Mouse (Mus musculus) cerebellum, adult 2 months (tissue): Measurements from ENCODE around the gene Ctc1. TPM values are rescaled to one million over a fixed set of nuclear protein-coding genes. Genes with fewer than 3 reads are reported as not detected.

Source experiments
- DNase-seq, 2 experiments: peaks; one replicate each; pipeline ENCODE4 v3.0.0; 2021
- H3K27ac ChIP-seq: fragments of 200-500 bp; 2 replicates; pipeline ENCODE4 v1.5.1; 2012; ENCODE audit warnings: low read length, control low read depth, inconsistent platforms; ENCODE audit not compliant: insufficient read depth
- H3K27me3 ChIP-seq: fragments of 200-500 bp; 2 replicates; pipeline ENCODE4 v1.6.1; 2012; ENCODE audit warnings: inconsistent platforms, mild to moderate bottlenecking, low read length, moderate library complexity; ENCODE audit not compliant: control insufficient read depth, insufficient read depth
- H3K4me1 ChIP-seq: fragments of 200-500 bp; 2 replicates; pipeline ENCODE4 v1.6.1; 2011; ENCODE audit warnings: low read length; ENCODE audit not compliant: control insufficient read depth, insufficient read depth
- H3K4me3 ChIP-seq: fragments of 200-500 bp; replicated peaks from 2 replicates; pipeline ENCODE3; 2011; ENCODE audit warnings: mild to moderate bottlenecking, low read depth, low read length, control low read depth; ENCODE audit not compliant: insufficient read depth
- CTCF ChIP-seq: fragments of 200-500 bp; IDR thresholded peaks from 2 replicates; pipeline ENCODE4 v1.5.1; 2011; ENCODE audit warnings: low read depth, mild to moderate bottlenecking, control low read depth, low read length, moderate library complexity, borderline replicate concordance; ENCODE audit not compliant: insufficient read depth
- POLR2A ChIP-seq: fragments of 200-500 bp; IDR thresholded peaks from 2 replicates; pipeline ENCODE4 v1.6.1; 2011; ENCODE audit warnings: low read length, control low read depth, borderline replicate concordance; ENCODE audit not compliant: insufficient read depth
- WGBS: fragments of 180-500 bp; shearing (Covaris S2); methylation state at CpG from one replicate; pipeline ENCODE4 v1.1.7; 2018; 5-methylcytosine and 5-hydroxymethylcytosine counted together
- polyA plus RNA-seq: library from polyadenylated mRNA; depleted of rRNA; stranded (reverse); fragments of >200 nt; gene quantifications from 2 replicates; pipeline ENCODE4 v1.2.3, GENCODE M21; 2012

The Ctc1 gene
- polyA plus RNA-seq, 1 experiment: 46.3 TPM

DNA sequence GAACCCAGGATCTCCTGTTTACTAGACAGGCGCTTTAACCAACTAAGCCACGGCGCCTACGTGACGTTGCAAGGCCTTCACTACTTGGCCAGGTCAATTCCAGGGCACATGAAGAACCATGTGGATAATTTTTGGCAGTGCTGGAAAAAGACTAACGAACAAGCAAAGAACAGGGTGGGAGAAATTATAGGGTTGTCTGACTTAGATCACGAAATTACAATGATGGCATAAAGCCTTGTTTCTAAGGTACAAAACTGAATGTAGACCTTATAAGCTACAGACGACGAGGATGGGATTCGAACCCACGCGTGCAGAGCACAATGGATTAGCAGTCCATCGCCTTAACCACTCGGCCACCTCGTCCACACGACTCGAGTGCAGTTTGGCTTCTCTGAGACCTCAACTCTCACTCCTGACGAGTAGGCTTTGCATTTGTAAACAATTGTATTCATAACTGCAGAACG, 47.1 kb downstream of the Ctc1 start:
- peak overlapping the region; percentile 95 for H3K4me3 ChIP-seq
- no peaks in the 10 kb centered on the region for H3K27me3 ChIP-seq
- WGBS: under 1% methylated on average over 19 of the region's 19 CpGs
- DNase-seq: peak; percentile 91 to 97
- H3K4me1 ChIP-seq: peaks cover 4% of the 10 kb centered on the region; the same call in 1 of the 2 replicates
- H3K27ac ChIP-seq: no peak overlapping the region
- TF ChIP-seq POLR2A: no peak
- no peak for TF ChIP-seq CTCF

DNA sequence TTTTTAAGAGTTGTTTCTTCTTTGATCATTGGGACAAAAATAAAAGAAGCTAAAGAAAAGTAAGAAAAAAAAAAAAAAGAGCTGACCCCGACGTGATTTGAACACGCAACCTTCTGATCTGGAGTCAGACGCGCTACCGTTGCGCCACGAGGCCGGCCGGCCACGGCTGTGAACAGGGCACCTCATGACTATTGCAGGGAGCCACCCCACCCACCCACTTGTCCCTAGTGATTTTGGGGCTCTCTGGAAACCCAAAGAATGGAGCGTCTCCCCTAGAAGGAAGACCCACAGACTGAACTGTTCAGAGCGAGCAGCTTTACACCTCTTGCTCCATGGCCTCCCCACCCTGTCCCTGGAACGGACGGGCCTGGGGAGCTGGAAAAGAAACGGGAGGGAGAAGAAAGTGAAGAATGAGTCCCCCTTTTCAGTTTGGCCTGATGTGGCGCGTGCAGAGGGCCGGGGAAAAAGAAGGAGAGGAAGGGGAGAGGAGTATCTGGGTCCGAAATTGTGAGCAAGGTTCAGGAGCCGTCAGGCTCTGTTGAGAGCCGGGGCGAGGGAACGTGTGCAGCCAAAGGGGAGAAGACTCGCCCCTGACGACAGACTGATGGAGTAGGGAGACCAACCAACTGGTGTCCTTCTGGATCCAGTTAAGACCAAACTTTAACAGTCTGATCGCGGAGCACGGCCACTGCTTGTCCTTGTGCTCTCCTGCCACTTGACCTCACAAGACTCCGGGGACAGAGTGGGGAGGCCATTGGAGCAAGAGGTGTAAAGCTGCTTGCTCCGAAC, 47.9 kb downstream of the Ctc1 start:
- under 1% methylated on average over 31 of the region's 31 CpGs for WGBS
- peak; percentile 71 to 86 for DNase-seq
- H3K27ac ChIP-seq: 0 out of 2 replicates have a peak overlapping the region, but pooled peaks have one; percentile 2
- H3K4me3 ChIP-seq: peak overlapping the region; percentile 95
- 0 out of 2 replicates have a peak, but pooled peaks have one; percentile 13 for TF ChIP-seq POLR2A
- no peak for TF ChIP-seq CTCF
- no peaks in the 10 kb centered on the region for H3K27me3 ChIP-seq
- peaks cover 4% of the 10 kb centered on the region; the same call in 1 of the 2 replicates for H3K4me1 ChIP-seq

DNA sequence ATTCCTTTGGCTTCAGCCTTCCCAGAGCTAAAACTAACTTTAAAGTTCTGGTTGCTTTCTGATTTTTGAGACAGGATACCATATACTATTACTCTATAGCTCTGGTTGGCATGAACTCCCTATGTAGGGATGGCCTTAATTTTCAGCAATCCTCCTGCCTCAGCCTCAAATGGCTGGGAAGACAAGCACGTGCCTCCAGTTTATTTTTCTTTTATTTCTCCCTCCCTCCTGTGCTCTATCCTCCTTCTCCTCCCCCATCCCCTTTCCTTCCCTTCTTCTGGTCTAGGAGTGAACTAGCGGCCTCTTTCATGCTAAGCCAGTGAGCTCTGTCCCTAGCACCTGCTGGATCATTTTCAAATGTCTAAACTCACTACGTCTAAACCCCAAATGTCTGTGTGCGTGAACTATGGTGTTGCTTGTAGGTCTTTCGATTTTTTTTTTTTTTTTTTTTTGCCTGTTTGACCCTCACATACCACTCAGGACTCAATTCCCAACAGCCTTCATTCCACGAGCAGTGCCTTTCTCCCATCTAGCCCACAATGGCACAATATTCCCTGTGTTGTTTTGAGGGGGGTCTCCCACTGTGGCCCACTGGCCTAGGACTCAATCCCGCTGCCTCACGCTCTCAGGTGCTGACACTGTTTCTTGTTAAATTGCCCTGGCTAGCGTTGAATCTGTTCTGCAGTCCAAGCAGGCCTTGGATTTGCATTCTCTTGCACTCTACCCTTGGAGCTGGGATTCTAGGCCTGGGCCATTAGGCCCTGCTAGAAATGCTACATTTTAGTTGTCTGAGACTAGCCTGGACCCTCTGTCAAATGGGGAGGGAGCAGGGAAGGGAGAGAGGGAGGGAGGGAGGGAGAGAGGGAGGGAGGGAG, 48.8 kb downstream of the Ctc1 start:
- 67% methylated on average over 9 of the region's 9 CpGs for WGBS
- H3K27me3 ChIP-seq: no peaks in the 10 kb centered on the region
- no peak for DNase-seq
- TF ChIP-seq CTCF (no peak), POLR2A (no peak)
- H3K4me3 ChIP-seq: peak overlapping the region; percentile 95
- H3K27ac ChIP-seq: no peak overlapping the region
- H3K4me1 ChIP-seq: peaks cover 4% of the 10 kb centered on the region; the same call in 1 of the 2 replicates

DNA sequence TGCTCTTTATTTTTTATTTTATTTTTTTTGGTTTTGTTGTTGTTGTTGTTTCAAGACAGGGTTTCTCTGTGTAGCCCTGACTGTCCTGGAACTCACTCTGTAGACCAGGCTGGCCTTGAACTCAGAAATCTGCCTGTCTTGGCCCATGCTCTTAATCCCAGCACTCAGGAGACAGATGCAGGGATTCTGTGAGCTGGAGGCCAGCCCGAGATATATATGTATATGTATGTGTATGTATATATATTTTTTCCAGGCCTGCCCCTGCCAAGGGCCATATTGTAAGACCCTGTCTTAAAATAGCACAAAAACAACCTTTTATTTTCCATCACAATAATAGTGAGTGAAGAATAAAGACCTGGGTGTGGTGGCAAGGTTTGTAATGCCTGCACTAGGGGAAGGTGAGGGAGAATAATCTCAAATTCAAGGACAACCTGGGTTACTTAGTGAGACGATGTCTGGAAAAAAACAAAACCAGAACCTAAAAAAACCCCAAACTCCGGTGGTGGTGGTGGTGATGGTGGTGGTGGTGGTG, 49.7 kb downstream of the Ctc1 start:
- TF ChIP-seq CTCF (no peak), POLR2A (no peak)
- no peak overlapping the region for H3K4me3 ChIP-seq
- H3K27ac ChIP-seq: no peak overlapping the region
- H3K27me3 ChIP-seq: no peaks in the 10 kb centered on the region
- no peak for DNase-seq
- peaks cover 4% of the 10 kb centered on the region; the same call in 1 of the 2 replicates for H3K4me1 ChIP-seq
- 64% methylated on average over 3 of the region's 3 CpGs for WGBS

DNA sequence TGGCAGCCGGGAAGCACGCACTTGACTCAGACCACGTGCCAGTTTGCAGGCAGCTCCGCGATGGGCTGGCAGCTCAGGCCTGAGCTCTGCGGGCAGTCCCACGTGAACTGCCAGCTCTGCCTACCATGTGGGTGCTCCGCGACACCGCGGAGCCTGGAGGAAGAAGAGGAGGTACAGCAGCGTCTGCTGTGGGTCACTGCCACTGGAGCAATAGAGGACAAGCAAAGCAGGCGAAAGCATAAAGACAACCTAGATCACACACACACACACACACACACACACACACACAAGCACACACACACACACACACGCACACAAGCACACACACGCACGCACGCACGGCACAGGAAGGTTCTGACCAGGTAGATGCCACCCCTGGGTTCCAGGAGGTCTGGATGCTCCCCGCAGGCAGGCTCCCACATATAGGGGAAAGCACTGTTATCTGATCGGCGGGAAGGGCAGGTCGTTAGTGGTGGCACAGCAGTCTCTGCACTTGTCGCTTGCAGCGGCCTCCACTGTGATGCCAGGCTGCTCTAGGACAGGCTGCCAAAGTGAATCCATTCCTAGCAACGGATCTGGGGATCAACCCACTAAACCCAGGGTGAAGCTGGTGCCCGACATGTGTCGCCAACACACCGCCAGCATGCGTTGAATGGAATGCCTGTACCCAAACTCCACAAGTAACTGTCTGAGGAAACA, 50.6 kb downstream of the Ctc1 start:
- peak; percentile 73 to 76 for DNase-seq
- 0 out of 2 replicates have a peak, but pooled peaks have one; percentile 4 for TF ChIP-seq CTCF
- peak; percentile 31; the same call in 1 of the 2 replicates for TF ChIP-seq POLR2A
- Histone ChIP-seq H3K27me3 (no peaks in the 10 kb centered on the region), H3K4me3 (peak overlapping the region; percentile 82), H3K27ac (peak overlapping the region; percentile 80), H3K4me1 (no peaks in the 10 kb centered on the region; the same call in 1 of the 2 replicates)
- 1% methylated on average over 29 of the region's 29 CpGs for WGBS

DNA sequence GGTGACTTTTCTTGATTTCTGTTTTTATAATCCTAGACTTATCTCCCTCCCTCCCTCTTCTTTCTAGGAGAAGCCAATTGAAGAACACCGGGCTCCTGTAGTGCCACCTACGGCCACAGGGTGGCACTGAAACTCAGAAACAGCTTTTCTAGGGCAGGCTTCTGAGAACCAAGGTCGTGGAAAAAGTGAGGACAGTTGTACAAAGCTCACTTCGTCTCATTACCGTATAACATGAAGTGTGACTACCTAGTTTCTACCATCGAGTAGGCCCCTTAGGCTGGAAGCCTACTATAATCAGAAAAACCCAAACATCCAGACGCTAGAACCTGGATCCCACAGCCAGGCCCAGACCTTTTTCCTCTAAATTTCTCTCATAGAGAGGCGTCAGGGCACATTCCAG, 51.2 kb downstream of the Ctc1 start:
- peak overlapping the region; percentile 82 for H3K4me3 ChIP-seq
- whole genome bisulfite sequencing: 8% methylated on average over 8 of the region's 8 CpGs
- peak overlapping the region; percentile 20; the same call in 1 of the 2 replicates for H3K27ac ChIP-seq
- H3K4me1 ChIP-seq: no peaks in the 10 kb centered on the region; the same call in 1 of the 2 replicates
- peak; percentile 90 to 94 for DNase-seq
- H3K27me3 ChIP-seq: no peaks in the 10 kb centered on the region
- TF ChIP-seq CTCF: peak; percentile 79
- TF ChIP-seq POLR2A: no peak

DNA sequence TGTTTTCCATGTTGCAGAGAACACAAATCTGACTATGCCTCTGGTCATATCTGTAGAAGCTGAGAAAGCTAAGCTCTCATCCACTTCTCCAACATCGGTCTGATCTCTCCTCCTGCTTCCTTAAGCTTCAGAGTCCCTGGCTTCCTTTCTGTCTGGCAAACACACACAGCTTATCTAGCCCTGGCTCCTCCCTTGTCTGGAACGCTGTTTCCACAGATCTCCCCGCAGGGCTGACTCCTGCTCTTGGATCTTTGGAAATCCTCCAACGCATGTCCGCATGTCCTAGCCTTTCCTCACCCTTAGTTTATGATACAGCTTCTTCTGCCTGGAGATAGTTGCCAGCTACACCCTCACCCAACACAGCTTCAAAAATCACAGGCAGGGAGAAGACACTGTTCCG, 51.9 kb downstream of the Ctc1 start:
- DNase-seq: no peak
- 27% methylated on average over 6 of the region's 6 CpGs for WGBS
- H3K27ac ChIP-seq: no peak overlapping the region
- TF ChIP-seq POLR2A: no peak
- no peak for TF ChIP-seq CTCF
- no peaks in the 10 kb centered on the region; the same call in 1 of the 2 replicates for H3K4me1 ChIP-seq
- no peaks in the 10 kb centered on the region for H3K27me3 ChIP-seq
- no peak overlapping the region for H3K4me3 ChIP-seq

DNA sequence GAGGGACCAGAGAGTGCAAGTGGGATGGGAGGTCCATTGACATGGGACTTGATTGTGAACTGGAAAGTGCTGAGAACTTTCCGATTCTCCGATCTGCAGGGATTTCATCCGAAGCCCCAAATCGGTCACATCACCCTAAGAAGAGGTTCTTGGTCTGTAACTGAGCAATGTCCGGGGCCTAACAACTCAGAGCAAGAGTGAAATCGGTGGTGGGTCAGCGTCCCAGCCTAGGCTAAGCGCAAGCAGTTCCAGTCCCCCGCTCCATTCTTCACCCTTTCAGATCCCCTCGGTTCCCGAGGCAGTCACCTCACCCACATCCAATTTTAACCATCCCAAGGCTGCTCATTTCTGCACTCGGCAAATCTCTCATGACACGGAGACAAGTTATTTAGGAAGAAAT, 54.4 kb downstream of the Ctc1 start:
- Histone ChIP-seq H3K4me1 (no peaks in the 10 kb centered on the region; the same call in 1 of the 2 replicates), H3K27me3 (no peaks in the 10 kb centered on the region), H3K27ac (peak overlapping the region; percentile 56), H3K4me3 (peak overlapping the region; percentile 69)
- WGBS: under 1% methylated on average over 13 of the region's 13 CpGs
- no peak for DNase-seq
- TF ChIP-seq POLR2A: no peak
